Mouse (Mus musculus) fat pad, adult 2 months (tissue): ENCODE results near the gene Fndc8.
"Not testable (repeated sequence)": the region's sequence is repeated elsewhere in the genome, so short reads cannot be mapped to it uniquely, and the experiment has no call there.

ENCODE experiments used
- DNase-seq: peaks from one replicate; pipeline ENCODE4 v3.0.0-alpha.2; 2011; ENCODE audit warnings: low read depth, low spot score; ENCODE audit errors: extremely low read depth

The Fndc8 gene

DNA sequence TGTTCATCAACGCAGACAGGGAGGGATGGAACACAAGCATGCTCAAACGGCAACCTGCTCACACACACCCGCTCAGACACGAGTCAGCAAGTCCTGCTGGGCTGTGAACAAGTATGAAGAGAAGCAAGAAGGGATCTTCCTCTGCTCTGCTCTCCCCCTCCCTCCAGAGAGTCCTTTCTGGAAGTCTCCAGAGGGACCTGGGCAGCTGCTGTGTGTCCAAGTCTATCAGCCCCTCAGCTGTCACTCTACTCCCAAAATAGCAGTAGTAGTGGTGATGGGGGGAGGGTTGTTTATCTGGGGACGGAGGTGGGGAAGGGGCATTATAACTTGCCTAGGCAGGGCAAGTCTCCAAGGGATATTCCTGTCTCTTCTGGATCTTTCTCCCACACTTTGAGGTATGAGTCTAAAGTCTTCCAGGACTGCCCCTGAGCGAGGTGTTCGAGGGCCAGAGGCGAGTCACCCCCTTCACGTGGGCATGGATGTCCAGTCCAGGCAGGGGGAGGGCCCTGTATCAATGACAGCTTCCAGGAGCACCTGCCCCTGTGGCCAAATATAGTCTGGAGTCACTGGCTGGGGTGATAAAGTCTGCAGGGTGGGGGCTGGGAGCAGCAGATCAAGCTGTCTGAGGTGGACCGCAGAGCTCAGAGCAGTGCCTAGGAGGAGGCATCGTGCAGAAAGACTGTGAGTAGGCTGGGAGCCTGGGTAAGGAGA lies 18.9 kb downstream of the Fndc8 start:
- no peak for DNase-seq

DNA sequence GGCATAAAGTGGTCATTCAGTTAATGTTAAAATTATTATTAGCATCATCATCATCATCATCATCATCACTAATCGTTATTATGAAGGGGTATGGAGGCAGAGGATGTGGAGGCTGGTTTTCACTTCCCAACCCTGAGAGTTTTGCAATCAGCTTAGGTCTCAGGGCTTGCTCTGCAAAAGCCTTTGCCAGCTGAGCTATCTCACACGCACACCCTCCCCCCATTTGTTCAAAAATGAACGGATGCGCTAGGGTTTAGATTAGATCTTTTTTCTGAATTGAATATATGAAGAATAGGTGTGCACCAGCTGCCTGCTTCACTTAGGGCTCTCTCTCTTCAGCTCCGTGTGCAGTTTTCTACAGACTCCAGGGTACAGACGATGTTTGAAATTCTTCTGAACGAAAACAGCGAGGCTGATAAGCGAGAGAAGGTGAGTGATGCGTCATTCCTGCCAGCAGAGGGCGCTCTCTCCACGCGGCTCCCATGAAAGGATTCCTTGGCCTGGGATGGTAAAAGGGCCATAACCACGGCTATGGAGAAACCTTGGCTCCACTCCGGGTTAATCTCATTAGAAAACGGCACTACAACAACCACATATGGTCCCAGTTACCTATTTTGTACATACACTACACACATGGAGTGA lies 22.9 kb downstream of the Fndc8 start:
- DNase-seq, result no peak

DNA sequence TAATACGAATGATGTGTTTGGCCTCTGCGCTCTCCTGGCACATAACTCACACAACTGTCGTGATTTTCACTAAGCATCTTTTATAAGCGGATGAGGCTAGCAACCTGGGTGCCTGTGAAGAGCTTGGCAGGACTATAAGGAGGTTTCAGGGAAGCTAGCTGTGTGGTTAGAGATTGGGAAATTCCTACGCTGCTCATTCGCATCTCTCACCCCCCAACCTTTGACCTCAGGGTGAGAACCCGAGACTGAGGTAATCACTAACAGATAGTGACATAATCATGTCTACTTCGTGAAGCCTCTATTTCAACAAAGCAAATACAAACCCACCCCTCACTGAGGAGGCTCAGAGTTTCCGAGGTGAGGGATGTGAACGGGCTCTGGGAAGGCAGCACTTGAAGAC lies 28.8 kb downstream of the Fndc8 start:
- no peak for DNase-seq

DNA sequence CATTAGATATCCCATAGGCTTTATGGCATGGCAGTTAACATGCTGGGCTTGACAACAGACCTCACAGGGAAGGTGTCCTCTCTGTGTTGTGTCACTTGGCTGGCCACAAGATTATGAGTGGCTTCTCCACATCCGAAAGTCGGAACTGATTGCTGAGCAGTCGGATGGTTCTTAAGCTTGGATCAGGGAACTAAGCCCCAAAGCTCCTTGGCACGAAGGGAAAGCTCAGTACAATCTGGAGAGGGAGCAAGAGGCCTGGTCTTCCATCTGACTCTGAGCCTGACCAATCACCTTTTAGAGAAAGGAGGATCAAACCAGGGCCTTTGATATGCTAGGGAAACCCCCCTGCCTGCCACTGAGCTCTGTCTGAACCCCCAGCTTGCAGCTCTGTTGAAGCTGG lies 29.8 kb downstream of the Fndc8 start:
- no peak for DNase-seq

DNA sequence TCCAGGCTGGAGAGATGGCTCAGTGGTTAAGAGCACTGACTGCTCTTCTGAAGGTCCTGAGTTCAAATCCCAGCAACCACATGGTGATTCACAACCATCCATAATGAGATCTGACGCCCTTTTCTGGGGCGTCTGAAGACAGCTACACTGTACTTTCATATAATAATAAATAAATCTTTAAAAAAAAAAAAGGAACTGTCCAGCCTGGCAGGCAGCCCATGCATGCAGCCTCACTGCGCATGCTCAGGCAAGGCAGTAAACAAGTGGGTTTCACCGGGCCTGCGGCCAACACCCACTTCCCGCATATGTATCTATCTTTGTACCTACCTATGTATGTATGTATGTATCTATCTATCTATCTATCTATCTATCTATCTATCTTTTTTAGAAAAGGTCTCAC lies 32.0 kb downstream of the Fndc8 start:
- DNase-seq, result not testable (repeated sequence)

DNA sequence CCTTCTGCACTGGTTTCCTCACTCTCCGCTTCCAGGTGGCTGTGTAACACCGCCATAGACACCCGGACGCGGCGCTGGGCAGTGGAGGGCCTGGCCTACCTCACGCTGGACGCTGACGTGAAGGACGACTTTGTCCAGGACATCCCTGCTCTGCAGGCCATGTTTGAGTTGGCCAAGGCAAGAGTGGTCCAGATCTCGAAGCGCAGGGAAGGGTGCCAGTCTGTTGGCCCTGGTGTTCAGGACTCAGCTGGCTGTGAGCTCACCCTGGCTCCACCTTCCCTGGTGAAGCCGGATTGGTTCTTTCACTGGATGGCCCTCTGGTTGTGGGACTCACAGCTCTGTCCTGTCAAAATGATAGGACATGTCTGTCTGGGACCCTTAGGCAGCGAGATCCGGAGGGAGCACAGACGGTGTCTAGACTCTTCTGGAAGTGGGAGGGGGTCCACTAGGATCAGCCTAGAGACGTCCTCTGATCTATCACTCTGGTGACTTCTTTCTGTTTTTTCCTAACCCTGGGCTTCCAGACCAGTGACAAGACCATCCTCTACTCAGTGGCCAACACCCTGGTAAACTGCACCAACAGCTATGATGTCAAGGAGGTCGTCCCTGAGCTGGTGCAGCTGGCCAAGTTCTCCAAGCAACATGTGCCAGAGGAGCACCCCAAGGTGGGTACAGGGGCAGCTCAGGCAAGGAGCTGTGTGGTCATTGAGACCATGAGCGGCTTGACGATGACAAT lies 37.1 kb downstream of the Fndc8 start:
- DNase-seq, result no peak

DNA sequence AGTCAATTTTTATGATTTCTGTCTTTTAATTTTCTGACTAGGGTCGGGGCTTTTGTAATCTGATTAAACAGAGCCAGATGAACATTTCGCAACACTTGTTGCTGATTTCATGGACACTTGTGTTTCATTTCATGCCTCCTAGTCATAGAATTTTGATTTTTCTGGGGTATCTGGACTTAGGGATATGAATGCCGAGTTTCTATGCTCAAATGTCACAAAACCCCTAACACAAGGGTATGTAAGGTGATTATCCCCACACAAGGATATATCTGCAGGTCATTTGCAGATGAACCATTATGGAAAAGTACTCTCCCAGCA lies 37.7 kb downstream of the Fndc8 start:
- no peak for DNase-seq

DNA sequence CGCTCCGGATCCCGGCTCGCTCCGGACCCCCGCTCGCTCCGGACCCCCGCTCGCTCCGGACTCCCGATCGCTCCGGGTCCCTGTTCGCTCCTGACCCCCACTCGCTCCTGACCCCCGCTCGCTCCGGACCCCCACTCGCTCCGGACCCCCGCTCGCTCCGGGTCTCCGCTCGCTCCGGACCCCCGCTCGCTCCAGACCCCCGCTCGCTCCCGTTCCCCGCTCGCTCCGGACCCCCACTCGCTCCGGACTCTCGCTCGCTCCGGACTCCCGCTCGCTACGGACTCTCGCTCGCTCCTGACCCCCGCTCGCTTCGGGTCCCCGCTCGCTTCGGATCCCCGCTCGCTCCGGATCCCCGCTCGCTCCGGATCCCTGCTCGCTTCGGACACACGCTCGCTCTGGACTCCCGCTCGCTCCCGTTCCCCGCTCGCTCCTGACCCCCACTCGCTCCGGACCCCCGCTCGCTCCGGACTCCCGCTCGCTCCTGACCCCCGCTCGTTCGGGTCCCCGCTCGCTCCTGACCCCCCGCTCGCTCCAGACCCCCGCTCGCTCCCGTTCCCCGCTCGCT lies 38.5 kb downstream of the Fndc8 start:
- not testable (repeated sequence) for DNase-seq

DNA sequence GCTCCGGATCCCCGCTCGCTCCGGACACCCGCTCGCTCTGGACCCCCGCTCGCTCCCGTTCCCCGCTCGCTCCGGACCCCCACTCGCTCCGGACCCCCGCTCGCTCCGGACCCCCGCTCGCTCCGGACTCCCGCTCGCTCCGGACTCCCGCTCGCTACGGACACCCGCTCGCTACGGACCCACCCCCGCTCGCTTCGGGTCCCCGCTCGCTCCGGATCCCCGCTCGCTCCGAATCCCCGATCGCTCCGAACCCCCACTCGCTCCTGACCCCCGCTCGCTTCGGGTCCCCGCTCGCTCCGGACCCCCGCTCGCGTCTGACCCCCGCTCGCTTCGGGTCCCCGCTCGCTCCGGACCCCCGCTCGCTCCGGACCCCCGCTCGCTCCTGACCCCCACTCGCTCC lies 39.2 kb downstream of the Fndc8 start:
- not testable (repeated sequence) for DNase-seq

DNA sequence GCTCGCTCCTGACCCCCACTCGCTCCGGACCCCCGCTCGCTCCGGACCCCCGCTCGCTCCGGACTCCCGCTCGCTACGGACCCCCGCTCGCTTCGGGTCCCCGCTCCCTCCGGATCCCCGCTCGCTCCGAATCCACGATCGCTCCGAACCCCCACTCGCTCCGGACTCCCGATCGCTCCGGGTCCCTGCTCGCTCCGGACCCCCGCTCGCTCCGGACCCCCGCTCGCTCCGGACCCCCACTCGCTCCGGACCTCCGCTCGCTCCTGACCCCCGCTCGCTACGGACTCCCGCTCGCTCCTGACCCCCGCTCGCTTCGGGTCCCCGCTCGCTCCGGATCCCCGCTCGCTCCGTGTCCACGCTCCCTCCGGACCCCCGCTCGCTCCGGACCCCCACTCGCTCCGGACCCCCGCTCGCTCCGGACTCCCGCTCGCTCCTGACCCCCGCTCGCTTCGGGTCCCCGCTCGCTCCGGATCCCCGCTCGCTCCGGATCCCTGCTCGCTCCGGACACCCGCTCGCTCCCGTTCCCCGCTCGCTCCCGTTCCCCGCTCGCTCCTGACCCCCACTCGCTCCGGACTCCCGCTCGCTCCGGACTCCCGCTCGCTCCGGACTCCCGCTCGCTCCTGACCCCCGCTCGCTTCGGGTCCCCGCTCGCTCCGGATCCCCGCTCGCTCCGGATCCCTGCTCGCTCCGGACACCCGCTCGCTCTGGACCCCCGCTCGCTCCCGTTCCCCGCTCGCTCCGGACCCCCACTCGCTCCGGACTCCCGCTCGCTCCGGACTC lies 39.9 kb downstream of the Fndc8 start:
- DNase-seq, result not testable (repeated sequence)

DNA sequence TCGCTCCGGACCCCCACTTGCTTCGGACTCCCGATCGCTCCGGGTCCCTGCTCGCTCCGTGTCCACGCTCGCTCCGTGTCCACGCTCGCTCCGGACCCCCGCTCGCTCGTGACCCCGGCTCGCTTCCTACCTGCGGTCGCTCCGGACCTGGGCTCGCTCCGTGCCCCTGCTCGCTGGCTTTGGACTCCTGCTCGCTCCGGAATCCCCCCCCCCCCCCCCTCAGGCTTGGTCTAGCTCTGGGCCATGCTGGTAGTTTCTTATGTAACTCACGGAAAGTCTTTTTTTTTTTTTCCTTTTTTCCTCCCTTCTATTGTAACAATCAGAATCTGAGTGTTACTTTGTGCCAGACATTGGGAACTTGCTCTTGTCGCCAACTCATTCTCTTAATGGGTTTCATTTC lies 41.3 kb downstream of the Fndc8 start:
- no peak for DNase-seq

DNA sequence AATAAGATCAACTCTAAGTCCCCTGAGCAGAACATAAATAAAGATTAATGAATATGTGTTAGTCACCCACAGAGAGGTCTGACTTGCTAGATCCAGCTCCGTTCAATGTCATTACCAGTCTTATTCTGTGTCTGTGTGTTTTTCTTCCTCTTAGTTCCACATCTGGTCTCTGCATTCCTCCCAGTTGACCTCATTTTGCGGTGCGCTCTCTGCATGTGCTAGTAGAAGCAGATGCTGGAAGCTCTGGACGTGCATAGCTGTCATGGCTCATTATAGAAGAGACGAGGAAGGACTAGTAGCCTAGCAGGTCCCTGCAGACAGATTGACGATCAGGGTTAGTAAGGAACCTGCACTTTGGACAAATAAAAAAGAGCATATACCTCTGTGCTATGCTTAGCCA lies 51.4 kb downstream of the Fndc8 start:
- no peak for DNase-seq

DNA sequence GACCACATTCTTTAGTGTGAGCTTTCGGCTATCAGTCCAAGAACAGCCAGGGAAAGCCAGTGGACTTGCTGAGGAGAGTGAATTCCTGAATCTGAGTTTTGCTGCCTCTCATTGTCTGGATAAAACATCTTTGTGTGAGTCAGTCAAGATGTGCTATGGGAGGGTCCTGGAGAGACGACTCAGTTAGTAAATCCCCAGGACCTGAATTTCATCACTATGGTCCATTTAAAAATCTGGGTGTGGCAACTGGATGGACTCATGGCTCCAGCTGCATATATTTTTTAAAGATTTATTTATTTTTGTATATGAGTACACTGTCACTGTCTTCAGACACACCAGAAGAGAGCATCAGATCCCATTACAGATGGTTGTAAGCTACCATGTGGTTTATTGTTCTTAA lies 53.7 kb downstream of the Fndc8 start:
- no peak for DNase-seq

DNA sequence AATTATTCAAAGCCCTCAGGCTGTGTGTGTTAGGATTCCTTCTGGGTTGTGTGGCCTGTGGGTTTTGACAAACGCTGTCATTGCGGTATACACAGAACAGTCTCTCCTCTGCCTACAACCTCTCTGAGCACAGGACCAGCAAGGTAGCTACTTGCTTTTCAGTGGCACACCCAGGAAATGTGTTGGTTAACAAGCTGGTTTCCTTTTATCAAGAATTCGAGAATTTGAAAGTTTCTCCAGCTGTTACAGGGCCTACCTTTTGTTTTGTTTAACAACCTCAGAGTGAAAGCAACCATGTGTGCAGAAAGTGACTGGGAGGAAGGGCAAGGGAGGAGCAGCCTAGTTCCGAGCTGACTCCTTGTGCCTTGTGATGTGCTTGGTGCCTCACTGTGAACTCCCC lies 55.5 kb downstream of the Fndc8 start:
- DNase-seq, result no peak

DNA sequence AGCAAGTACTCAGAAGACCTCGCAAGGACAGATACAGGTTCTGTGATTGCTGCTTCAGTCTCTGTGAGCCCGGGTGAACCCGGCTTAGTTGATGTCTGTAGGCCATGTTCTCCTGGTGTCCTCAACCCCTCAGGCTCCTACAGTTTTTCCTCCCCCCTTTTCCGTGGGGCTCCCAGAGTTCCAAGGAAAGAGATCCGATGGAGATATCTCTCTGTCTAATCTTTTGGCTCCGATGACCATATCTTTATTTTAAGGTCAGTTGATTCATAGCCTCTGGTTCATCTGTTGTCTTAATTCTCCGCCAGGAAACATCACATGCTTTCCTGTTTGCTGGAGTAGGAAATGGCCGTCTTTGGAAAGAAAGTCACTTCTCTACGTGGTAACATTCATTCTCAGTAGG lies 57.1 kb downstream of the Fndc8 start:
- no peak for DNase-seq
